Mouse (Mus musculus): ENCODE measurements around the gene Timp3. TPM values are rescaled to one million over a fixed set of nuclear protein-coding genes. Genes with fewer than 3 reads are reported as not detected.

The Timp3 gene
- 18.2 and 25.2 TPM in 2 replicates for polyA plus RNA-seq (2015; fragmentation: Nextera tagmentation; extraction: Ambion mirVana)

DNA sequence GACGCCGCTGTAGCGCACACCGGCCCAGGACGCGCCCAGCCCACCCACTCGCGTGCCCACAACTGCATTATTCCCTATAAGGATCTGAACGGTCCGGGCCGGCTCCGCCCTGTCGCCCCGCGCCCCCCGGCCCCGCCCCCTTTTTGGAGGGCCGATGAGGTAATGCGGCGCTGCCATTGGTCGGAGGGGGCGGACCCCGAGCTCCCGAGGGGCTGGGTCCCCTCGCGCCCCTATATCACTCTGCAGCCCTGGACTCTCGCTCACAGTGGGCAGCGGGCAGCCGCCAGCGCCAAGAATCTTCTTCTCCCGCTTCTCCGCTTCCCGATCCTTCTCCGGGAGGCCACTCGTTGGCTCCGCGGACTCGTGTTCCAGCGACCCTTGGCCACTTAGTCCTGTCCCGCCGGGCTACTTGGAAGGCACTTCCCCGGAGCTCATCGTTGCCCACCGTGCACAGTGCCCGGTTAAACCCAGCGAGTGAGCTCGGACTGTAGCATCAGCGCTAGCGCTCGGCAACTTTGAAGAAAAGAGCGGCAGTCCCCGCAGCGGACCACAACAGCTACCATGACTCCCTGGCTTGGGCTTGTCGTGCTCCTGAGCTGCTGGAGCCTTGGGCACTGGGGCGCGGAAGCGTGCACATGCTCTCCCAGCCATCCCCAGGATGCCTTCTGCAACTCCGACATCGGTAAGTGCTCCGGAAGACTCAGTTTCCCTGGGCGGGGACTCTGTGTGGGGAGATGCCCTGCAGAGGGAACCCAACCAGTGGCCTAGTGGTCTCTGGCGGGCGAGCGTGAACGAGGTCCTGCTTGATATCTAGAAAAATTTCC lies at the start of gene Timp3:
Gene Timp3, plus strand, starts transcription at position 80 of the 824 bp plus-strand sequence.
- no peak for DNase-seq (ENCODE audit: low spot score)

DNA sequence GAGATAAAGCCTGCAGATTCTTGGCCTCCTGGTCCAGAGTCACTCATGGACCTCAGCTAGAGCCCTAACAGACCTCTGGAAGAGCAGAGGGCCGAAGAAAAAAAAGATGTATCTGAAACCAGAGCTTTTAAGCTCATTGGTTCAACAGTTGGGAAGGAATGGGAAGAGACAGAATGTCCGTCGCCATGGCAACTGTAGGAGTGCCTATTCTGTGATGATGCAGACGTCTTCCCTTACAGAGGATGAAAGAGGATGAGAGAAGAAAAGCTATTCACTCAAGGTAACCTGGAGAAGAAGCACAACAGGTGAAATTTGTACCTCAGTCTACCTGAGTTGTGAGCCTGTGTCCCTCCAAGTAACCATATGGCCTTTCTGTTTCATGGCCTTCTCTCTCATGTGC lies 44.0 kb upstream of the Timp3 start:
- DNase-seq (ENCODE audit: low spot score) = no peak

DNA sequence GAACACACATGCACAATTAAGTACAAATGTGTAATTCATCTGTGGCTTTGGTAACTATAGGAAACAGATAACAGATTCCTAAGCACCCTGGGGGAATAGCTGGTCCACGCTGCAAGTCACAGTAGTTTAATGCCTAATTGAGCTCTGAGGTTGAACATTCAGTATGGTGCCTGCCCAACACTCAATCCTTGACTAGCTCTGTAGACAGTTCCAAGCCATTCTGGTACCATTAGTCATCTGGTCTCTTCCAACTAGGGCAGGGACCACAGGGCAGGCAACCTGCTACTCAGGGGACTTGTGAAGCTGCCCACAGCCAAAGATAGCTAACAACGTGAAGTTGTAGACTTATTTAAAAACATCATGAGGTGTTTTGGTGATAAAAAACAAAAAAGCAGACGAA lies 43.1 kb upstream of the Timp3 start:
- DNase-seq (ENCODE audit: low spot score) = no peak

DNA sequence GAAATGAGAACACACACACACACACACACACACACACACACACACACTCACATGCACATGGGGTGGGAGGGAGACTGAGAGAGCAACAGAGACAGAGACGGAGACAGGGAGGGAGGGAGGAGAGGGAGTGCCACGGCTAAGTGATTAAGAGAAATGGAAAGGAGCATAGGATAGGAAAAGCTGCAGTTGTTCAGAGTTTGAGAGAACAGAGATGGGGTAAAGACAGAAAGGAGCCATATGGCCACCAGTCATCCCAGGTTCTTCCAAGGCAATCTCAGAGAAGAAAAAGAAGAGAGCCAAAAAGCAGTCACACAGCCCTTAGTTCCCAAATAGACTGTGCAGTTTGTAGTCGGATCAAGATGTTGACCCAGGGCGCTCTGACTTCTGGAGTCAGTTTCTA lies 42.1 kb upstream of the Timp3 start:
- no peak for DNase-seq (ENCODE audit: low spot score)

DNA sequence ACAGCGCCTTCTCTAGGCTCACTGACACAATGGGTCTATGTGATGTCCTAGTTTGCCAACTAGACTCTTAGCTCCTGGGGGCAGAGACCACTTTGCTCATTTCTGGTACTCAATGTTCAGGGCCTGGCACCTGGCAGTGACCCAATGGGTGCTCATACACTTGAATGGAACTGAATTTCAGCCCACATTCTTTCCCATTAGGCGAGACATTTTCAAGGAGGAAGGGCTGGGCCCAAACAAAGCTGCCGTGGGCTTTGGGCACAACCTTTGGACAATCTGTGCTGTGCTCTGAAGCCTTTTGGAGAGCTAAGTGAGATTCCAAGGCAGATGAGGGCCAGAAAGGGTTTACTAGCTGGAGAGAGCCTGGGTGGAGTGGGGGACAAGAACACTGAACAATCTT lies 41.2 kb upstream of the Timp3 start:
- DNase-seq (ENCODE audit: low spot score) = no peak

DNA sequence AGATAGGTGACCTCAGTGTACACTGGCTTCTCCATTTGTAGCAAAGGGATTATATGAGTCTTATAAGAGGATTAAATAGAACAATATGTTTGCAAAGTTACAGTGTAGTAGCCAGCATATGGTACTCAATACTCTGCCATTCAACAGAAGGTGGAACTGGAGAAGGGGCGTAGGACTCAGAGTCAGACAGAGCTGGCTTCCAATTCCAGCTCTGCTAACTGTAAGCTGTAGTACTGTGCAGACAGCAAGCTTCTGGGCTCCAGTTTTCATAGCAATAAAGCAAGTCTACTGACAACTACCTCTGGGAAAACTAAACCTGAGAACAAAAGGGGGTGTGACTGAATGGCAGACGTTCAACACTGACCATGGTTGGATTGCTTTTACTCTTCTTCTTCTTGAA lies 38.4 kb upstream of the Timp3 start:
- no peak for DNase-seq (ENCODE audit: low spot score)

DNA sequence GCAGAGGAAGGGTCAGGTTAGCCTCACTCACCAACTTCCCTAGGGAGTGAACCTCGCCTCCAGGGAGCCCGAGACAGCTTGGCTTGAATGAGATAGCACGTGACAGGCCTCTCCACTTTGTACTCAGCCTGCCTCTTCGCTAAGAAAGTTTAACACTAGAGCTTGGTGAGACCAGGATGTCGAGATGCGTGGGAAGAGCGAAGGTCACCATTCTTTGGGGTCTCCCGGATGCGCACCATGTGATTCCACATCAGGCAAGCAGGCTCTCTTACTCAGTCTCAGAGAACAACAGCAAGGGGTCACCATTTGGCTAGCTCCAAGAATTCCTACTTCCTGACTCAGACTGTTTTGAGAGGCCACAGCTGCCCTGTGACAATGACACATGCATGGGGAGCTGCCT lies 35.6 kb upstream of the Timp3 start:
- no peak for DNase-seq (ENCODE audit: low spot score)

DNA sequence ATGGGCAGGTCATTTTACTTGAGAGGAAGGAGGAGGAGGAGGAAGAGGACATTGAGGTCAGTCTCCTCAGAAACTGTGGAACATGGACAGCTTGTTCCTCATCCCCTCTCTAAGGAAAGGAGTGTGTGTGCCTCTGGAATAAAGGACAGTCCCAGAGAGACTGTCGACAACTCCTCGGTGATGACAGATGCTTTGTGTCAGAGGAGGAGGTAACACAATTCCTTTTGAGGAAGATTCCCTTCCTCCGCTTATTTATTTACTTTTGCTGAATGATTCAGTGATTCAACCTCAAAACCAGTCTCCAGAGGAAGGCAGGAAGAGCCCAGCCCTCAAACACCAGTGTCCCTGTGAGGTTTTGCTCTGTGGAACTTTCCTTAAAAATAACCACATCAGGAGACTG lies 29.9 kb upstream of the Timp3 start:
- no peak for DNase-seq (ENCODE audit: low spot score)

DNA sequence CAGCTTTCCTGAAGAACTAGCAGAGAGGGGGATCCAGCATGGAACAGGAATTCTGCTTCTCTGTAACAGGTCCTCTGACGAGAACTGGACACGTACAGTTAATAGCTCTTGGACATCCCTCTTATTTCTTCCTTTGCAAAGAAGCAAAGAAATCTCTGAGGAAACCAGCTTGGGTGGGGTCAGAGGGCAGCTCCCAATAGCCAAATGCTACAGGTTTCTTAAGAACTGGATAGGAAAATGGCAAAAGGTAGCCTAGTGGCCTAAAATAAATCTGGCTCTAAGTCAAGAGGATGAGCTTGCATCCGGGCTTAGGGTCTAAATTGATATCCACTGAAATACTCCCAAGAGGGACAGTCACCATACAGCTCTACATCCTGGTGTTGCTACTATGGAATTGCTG lies 27.3 kb upstream of the Timp3 start:
- DNase-seq (ENCODE audit: low spot score) = no peak

DNA sequence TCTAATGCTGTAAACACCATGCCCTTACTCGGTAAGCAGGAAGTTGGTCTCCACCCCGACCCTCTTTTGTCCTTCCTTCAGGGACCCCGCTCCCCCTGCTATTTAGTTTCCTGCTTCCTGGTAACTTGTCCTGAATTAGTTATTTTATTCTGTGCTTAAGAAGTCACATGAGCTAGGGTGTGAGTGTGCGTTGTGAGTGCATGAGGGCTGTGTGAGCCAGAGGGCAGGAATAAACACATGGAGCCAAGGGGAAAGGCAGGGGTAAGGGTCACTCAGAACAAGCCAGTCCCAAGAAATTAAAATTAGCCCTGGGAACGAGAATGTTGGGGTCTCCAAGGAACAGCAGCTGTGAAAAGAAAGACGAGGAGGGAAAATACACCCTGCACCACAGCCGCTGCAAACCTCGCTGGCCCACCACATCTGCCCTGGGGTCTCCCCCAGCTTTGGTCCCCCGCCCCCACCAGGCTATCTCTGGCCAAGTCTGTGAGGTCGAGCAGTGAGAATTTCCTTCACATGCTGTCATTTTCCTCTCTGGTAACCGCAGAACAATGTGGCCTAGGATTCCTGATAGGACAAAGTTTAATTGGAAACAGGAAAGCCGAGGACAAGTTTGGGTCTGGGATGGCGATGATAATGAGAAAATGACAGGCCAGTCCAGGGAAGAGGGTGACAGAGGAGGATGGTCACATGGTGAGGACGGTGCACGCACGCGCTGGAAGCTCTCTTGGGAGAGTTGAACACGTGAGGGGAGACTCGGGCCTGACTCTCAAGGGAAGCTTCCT lies 26.6 kb upstream of the Timp3 start:
- DNase-seq (ENCODE audit: low spot score) = no peak

DNA sequence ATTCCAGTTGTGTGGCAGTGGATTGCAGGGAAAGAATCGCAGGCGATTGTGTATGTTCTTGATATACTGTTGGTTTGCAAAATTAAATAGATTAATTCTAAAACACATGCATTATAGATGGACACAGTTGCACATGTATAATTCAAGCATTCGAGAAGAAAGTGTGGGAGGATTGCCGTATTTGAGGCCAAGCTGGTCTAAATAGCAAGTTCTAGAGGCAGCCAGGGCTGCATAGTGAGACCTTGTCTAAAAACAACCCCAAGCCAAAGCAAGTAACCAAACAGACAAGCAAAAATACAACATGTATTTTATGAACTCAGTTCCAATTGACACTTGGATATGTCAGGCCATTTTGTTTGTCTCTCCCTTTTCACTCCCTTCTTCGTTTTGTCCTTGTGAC lies 24.6 kb upstream of the Timp3 start:
- DNase-seq (ENCODE audit: low spot score) = no peak

DNA sequence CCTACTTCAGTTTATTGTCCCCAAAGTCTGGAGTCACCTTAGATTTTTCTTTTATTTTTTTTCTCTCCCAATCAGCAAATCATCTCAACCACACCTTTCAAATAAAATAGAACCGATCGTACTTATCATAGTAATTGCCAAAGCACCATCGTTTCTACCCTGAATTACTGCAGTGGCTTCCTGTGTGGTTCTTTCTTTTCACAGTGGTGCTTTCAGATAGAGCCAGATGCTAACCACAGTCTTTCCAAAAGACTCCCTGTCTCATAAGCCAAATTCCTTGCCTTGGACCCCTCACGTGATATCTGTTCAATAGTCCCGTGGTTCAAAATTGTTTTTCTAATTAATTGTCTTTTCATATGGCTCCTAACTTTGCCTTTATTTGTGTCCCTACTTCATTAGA lies 22.8 kb upstream of the Timp3 start:
- no peak for DNase-seq (ENCODE audit: low spot score)

DNA sequence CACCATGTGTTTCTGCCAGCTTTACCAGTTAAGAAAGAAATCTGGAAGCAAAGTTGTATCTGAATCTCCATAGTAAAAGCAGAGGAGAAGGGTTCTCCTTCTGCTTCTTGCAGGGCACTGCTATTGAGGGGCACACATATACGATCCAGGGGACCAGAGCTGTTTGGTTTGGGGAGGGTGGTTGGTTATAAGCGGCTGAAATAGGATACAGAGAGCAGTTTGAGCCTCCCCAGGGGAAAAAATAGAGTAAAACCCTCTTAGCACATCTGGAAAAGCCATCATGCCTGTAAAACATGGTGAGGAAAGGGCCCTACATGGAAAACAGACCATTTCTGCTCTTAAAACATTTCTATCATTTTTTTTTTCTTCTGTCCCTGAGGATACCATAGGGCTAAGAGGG lies 21.7 kb upstream of the Timp3 start:
- DNase-seq (ENCODE audit: low spot score) = no peak

DNA sequence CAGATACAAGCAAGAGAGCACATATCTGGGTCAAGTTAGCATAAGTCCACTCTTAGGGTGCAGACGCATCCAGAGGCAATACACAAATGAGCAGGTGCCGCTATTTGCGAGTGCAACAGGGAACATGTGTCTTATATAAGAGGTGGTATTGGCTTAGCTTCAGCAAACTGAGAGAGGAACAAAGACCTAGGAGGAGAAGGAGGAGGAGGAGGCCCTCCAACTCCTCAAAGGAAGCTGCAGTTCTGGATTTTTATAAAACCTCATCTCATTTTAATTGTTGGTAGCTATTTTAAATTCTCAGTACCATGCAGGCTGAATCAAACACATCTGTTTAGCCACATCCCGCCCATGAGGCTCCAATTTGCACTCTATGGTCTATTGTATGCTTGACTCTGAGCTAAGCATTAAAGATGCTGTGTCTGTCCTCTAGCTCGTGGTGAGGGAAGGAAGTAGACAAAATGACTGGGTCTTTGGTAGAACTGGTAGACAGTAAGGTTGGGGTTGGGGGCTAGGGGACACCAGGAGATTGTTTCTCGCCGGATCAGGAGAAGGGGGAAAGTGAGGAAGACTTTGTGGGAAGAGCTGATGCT lies 20.5 kb upstream of the Timp3 start:
- DNase-seq (ENCODE audit: low spot score) = no peak

DNA sequence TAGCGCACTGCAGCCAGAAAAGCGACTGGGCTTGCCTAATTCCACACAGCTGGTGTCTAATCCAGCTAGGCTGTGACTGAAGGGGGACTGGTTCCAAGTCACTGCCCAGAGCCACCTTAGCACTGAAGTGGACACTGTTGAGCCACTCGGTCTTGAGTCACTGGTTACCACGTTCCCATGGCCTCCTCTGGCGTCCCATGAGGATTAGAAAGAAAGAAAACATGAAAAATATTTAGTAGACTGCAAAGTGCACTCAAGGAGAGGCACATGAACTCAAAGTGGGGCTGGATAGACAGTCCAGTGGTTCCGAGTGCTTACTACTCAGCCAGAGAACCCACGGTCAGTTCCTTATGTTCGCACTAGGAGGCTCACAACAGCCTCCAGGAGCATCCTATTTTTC lies 18.9 kb upstream of the Timp3 start:
- no peak for DNase-seq (ENCODE audit: low spot score)

DNA sequence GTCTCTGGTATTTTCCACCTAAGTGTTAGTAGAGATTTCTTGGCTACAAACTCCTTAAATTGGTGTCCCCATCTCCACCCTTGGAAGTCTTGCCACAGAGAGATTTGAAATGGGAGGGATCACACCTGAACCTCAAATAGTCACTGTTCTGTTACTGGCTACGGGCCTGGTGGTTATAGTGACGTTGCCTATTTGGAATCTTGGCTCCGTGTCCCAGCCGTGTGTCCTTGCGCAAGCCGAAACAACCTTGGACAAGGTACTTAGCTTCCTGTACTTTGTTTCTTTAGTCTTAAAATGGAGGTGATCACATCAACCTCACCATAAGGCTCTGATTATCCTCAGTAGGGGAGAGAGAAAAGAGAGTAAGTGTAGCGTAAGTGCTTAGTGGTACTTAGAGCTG lies 13.7 kb upstream of the Timp3 start:
- DNase-seq (ENCODE audit: low spot score) = no peak

DNA sequence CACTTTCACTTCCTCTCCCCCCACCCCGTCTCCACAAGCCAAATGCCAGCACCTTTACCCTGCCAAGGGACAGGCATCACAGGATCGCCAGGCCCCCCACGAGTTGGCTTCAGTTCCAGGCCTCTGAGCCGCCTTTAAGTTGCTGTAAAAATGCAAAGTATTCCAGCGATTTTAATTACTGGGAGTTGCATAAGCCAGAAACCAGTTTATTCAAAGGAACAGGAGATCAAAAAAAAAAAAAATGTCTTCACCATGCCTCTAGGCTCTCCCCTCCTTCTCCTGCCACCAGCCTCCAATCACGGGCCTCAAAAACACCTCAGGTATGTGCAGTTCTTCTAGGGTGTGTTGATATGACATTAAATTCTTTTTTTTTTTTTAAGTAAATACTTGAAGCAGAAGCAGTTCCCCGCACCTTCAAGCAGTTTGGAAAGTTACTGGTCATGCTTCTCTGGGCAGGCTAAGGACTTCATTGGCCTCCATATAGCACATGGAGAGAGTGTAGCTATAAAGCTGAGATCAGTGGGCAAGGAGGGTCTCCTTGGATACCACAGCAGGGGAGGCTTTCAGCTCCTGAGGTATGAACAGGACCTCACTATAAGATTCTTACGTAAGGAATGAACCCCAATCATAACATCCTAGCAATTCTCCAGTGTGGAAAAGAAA lies 9.9 kb upstream of the Timp3 start:
- no peak for DNase-seq (ENCODE audit: low spot score)

DNA sequence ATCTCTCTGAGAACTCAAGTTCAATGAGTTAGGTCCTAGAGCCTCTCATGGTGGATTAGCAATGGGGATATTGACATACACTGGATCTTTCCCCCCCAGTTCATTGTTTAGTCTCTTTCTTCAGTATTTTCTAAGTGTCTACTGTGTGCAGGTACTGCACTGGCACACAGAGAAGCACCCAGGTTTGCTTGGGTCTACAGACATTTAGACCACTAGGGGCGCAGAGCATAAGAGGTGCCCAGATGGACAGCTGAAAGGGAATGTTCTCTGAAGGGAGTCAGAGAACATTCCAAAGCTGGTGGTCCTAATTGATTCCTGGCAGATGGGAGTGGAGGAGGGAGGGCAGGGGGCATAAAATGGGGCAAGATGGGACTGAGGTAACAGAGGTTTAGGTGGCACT lies 6.3 kb upstream of the Timp3 start:
- DNase-seq (ENCODE audit: low spot score) = no peak

DNA sequence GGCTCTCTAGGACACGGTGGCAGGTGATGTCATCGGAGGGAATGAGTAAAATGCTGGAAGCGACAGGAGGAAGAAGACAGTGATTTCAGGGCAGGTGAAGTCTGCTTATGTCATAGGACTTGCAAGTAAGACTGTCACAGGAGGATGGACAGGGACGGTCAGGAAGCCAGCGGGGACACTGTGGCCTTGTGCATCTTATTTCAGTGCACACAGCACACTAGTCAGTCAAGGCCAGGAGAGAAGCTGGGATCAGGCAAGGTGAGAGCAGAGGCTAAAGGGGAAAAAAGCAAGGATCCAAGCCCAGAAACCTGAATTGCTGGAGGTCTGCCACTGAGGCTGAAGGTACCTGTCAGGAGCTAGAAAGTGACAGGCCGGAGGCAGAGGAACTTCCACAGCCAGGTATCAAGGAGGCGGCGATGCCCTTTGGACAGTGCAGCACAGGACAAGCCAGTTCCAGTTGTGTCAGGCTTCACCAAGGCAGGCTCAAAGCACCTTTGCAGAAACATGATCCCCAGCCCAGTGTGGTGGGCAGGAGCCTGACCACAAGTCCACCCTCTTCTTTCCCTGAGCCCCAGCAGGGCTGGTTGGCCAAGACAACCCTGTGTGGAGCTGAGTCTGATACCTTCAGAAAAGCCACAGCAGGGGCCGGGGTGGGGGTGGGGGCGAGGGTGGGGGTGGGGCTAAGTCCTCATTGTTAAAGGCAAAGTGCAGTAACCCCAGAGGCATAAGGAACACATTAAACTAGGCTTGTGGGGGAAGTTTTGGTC lies 5.4 kb upstream of the Timp3 start:
- no peak for DNase-seq (ENCODE audit: low spot score)

DNA sequence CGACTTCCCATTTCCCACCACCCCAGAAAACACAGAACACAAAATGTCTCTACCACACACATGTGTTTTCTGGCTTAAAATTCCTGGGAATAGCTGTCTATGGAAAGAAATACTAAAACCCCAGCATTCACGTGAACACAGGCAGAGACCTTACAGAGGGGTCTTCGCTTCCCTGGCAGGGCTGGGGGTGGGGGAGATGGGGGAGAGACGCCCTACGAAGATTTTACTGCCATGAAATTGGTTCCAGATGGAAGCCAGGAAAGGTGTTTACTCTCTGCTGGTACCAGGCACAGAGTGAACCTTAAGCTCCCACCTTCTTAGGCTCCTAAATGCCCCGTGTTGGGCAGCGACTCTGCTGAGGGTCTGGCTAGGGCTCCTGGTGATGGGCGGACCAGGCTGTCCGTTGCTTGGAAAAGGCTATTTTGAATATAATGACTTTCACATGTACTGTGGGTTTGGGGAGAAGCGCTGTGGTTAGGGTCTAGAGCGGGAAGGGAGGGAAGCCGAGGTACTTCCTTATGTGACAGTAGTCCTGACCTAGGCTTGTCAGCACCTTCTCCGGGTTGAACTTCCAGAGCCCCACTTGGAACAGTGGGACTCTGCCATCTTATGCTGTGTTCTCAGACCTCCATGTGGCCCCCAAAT lies 4.6 kb upstream of the Timp3 start:
- no peak for DNase-seq (ENCODE audit: low spot score)

DNA sequence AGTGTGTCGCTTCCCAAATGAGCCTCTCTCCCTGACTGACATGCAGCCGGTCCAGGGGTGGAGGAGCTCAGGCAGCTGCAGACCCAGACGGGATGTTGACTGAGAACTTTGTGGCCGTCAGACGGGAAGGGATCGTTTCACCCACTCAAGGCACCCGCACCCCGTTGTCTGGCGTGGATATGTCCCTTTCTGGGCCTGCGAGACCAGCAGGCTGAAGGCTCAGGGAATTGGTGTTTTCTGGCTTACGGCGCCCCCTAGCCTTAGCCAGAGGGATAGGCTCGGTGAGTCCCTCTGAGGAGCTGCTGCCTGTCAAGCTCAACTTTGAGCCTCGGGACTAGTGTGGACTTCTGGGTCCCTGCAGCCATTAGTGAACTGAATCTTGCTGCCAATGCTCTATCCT lies 4.1 kb upstream of the Timp3 start:
- peak; percentile 57 for DNase-seq (ENCODE audit: low spot score)
